Mouse (Mus musculus) heart, postnatal 0 days (tissue): ENCODE measurements around the gene Hspb7. TPM values are rescaled to one million over a fixed set of nuclear protein-coding genes. Genes with fewer than 3 reads are reported as not detected.

Experiments used
- ATAC-seq: fragments of 200-750 bp; cut with Nextera tagmentation; 2 replicates; pipeline ENCODE4 v1.8.0; 2017; ENCODE audit warnings: low read depth, moderate number of reproducible peaks, moderate library complexity; ENCODE audit not compliant: insufficient read depth
- DNase-seq: peaks from one replicate; pipeline ENCODE4 v3.0.0-alpha.2; 2016; ENCODE audit warnings: low spot score
- H3K27ac ChIP-seq: fragments of 300-500 bp; sonication (generic); 2 replicates; pipeline ENCODE4 v1.5.1; 2014; ENCODE audit warnings: low read depth, mild to moderate bottlenecking
- H3K27me3 ChIP-seq: fragments of 300-500 bp; sonication (generic); 2 replicates; pipeline ENCODE4 v1.6.1; 2014; ENCODE audit warnings: low read length, mixed read lengths; ENCODE audit not compliant: control insufficient read depth, insufficient read depth
- H3K36me3 ChIP-seq: fragments of 300-500 bp; sonication (generic); replicated peaks from 2 replicates; pipeline ENCODE4 v1.6.1; 2014; ENCODE audit warnings: low read length, mixed read lengths; ENCODE audit not compliant: control insufficient read depth, insufficient read depth
- H3K4me1 ChIP-seq: fragments of 300-500 bp; sonication (generic); 2 replicates; pipeline ENCODE4 v1.6.1; 2014; ENCODE audit warnings: antibody characterized with exemption; ENCODE audit not compliant: control insufficient read depth, insufficient read depth
- H3K4me2 ChIP-seq: fragments of 300-500 bp; sonication (generic); 2 replicates; pipeline ENCODE4 v1.6.1; 2014; ENCODE audit warnings: low read depth, mild to moderate bottlenecking, low read length, moderate library complexity
- H3K4me3 ChIP-seq: fragments of 300-500 bp; sonication (generic); 2 replicates; pipeline ENCODE4 v1.5.1; 2014; ENCODE audit warnings: low read depth, low read length
- H3K9ac ChIP-seq: fragments of 300-500 bp; sonication (generic); replicated peaks from 2 replicates; pipeline ENCODE4 v1.6.1; 2014; ENCODE audit warnings: low read depth, low read length, mixed read lengths
- H3K9me3 ChIP-seq: fragments of 300-500 bp; sonication (generic); replicated peaks from 2 replicates; pipeline ENCODE4 v1.6.1; 2016; ENCODE audit warnings: low read length; ENCODE audit not compliant: control insufficient read depth
- CTCF ChIP-seq: IDR thresholded peaks from 2 replicates; pipeline ENCODE4 v1.5.1; 2016; ENCODE audit warnings: antibody characterized with exemption, control low read depth, low read depth
- EP300 ChIP-seq: IDR thresholded peaks from 2 replicates; pipeline ENCODE4 v1.6.1; 2016; ENCODE audit warnings: antibody characterized with exemption, low read depth
- WGBS: fragments of 180-500 bp; shearing (Covaris S2); extraction: QIAGEN DNeasy Blood & Tissue Kit; methylation state at CpG from one replicate; pipeline ENCODE4 v1.1.7; 2014; 5-methylcytosine and 5-hydroxymethylcytosine counted together
- polyA plus RNA-seq: library from polyadenylated mRNA; unstranded; fragments of >200 nt; fragmentation: Nextera tagmentation; extraction: Ambion mirVana; gene quantifications from 2 replicates; pipeline ENCODE4 v1.2.1, GENCODE M21; 2015
- total RNA-seq: library from RNA; depleted of rRNA; stranded (reverse); fragments of >200 nt; gene quantifications from 2 replicates; pipeline ENCODE4 v1.2.3, GENCODE M21; 2014; ENCODE audit warnings: low replicate concordance

Hspb7 gene
- total and polyA plus RNA-seq, 2 experiments from 2014 or later: 195 to 556 TPM

DNA sequence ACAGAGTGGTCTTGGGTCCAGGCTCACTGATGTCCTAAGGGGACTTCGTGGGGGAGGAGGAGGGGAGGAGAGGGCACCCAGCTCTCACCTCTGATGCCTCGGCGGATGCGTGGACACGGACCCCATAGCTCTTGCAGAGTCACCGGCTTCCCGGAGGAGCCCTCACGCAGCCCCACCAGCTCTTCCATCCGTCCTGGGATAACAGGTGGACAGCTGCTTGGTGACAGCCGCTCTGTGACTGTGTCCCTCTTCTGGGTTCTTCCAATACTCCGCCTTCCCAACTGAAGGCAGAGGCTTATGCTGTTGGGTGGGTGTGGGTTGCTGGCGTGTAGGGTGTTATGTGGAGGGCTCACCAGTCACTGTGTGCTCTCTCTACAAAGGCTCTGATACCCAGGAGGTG, 22.7 kb upstream of the Hspb7 start:
- WGBS: 75% methylated on average over 12 of the region's 12 CpGs
- TF ChIP-seq EP300 (no peak), CTCF (no peak)

DNA sequence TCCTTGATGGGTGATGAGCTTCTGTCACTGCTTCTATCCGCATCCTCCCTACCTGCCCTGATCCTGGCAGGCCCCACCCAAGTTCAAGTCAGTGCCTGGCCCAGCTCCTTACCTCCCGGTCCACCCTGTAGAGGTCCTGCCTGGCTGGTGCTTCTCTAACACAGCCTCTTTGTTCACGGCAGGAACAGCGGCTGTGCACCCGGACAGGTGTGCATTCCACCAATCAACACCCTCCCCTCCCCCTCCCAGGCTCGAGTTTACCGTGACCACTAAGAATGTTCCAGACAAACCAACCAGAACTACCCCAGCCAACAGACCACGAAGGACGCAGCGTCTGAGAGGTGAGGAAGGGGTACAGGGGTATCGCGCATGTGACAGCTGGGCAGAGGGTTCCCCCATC, 22.0 kb upstream of the Hspb7 start, which contains the start of gene Clcnka:
Gene Clcnka, minus strand, starts transcription at position 180 of the 400 bp plus-strand sequence.
- ATAC-seq (no peak), DNase-seq (no peak)
- H3K4me2 ChIP-seq: no peak within 1 kb of the TSS
- no peak within 1 kb of the TSS for H3K27ac ChIP-seq
- no peak within 1 kb of the TSS for H3K9ac ChIP-seq
- WGBS: 47% methylated on average over 12 of the region's 12 CpGs
- TF ChIP-seq EP300: no peak
- no peak for TF ChIP-seq CTCF
- H3K4me1 ChIP-seq: no peaks in the 10 kb centered on the region; the same call in 1 of the 2 replicates
- H3K9me3 ChIP-seq: no peaks in the 10 kb centered on the region
- no peak within 1 kb of the TSS for H3K4me3 ChIP-seq
- no peaks in the 10 kb centered on the region; the same call in 1 of the 2 replicates for H3K27me3 ChIP-seq
- no peaks in the 10 kb centered on the region for H3K36me3 ChIP-seq

More for the DNA sequence above, 22.7 kb upstream of the Hspb7 start:
- Histone ChIP-seq H3K9ac (no peak overlapping the region), H3K9me3 (no peaks in the 10 kb centered on the region), H3K27ac (no peak overlapping the region), H3K4me3 (no peak overlapping the region), H3K27me3 (no peaks in the 10 kb centered on the region; the same call in 1 of the 2 replicates), H3K4me1 (no peaks in the 10 kb centered on the region; the same call in 1 of the 2 replicates), H3K4me2 (no peak overlapping the region), H3K36me3 (no peaks in the 10 kb centered on the region)
- DNase-seq (no peak), ATAC-seq (no peak)

DNA sequence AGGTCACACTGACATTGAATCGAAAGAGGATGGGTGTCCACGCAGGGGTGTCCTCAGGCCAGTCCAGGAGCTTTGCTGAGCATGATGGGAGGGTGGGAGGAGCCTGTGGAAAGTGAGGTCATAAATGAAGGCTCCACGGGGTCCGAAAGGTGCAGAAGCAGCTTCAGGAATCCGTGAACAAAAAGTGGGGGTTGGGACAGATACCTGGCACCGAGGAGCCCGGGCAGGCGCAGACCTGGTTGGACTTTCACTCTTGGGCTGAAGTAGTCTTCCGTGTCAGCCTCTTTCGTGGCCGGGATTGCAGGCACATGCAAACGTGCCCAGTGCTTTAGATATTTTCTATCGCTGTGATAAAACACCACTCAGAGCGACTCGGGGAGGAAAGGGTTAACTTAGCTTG, 20.4 kb upstream of the Hspb7 start:
- ATAC-seq: no peak
- DNase-seq: no peak
- Histone ChIP-seq H3K4me3 (no peak overlapping the region), H3K4me2 (no peak overlapping the region), H3K4me1 (no peaks in the 10 kb centered on the region), H3K9me3 (no peaks in the 10 kb centered on the region), H3K36me3 (no peaks in the 10 kb centered on the region), H3K27ac (no peak overlapping the region), H3K27me3 (no peaks in the 10 kb centered on the region; the same call in 1 of the 2 replicates), H3K9ac (no peak overlapping the region)
- 81% methylated on average over 15 of the region's 15 CpGs for WGBS
- TF ChIP-seq EP300 (no peak), CTCF (no peak)

DNA sequence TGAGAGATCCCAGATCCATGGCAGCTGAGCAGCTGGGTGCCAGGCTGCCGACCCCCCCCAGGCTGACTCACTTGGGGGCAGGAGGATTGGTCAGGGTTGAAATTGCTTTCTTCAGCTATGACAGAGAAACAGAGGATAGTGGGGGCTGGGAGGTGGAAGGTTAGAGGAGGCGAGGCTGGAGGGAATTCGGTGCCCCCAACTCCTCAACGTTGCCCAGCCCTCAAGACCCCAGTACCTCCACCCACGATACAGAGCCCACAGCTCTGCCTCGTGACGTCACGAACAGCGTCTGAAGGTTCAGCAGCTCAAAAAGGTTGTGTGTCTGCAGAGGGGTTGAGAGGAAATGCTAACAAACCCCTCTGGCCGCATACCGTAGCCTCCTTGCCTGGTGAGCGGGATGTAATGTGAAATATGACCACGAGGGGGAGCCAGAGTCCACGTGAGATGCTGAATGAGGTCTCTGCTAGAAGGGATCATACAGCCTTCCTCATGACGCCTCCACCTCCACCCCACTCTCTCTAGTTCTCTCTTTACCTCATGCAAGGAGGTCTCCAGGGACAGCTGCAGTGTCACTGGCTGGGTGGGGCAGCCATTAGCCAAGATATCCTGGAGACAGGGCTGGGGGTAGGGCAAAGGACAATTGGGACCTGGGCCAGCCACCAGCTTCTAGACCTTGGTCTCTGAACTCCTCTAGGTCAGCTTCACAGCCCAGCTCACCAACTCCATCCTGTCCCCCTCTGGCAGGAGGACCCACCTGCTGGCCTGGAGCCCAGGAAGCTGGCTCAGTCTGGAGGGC, 15.9 kb upstream of the Hspb7 start:
- 11% methylated on average over 15 of the region's 15 CpGs for WGBS
- ATAC-seq: peak; percentile 67
- H3K9me3 ChIP-seq: no peaks in the 10 kb centered on the region
- TF ChIP-seq CTCF (peak; percentile 97), EP300 (no peak)
- no peaks in the 10 kb centered on the region for H3K36me3 ChIP-seq
- no peaks in the 10 kb centered on the region for H3K27me3 ChIP-seq
- no peak overlapping the region for H3K4me3 ChIP-seq
- H3K4me2 ChIP-seq: peak overlapping the region; percentile 35
- peak; percentile 86 for DNase-seq
- H3K4me1 ChIP-seq: peaks cover 17% of the 10 kb centered on the region
- no peak overlapping the region for H3K27ac ChIP-seq
- peak overlapping the region; percentile 3; the same call in 1 of the 2 replicates for H3K9ac ChIP-seq

DNA sequence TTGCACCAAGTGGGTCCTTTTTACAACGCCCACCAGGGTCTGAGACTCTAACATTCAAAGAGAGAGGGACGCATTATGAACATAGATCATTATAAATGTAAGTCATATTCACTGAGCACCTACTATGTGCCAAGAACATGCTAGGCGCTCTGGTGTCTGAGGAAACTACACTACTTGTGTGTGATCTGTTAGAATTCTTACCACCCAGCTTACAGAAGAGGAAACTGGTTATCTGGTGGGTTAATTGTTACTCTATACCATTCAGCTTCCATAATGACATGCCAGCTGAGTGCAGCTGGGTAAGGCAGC, 15.3 kb upstream of the Hspb7 start:
- no peaks in the 10 kb centered on the region for H3K9me3 ChIP-seq
- no peaks in the 10 kb centered on the region for H3K36me3 ChIP-seq
- TF ChIP-seq CTCF: no peak
- TF ChIP-seq EP300: no peak
- peaks cover 17% of the 10 kb centered on the region for H3K4me1 ChIP-seq
- no peaks in the 10 kb centered on the region for H3K27me3 ChIP-seq
- no peak overlapping the region for H3K4me3 ChIP-seq
- H3K4me2 ChIP-seq: no peak overlapping the region
- DNase-seq (no peak), ATAC-seq (no peak)
- WGBS: 80% methylated on average over 3 of the region's 3 CpGs
- no peak overlapping the region for H3K9ac ChIP-seq
- H3K27ac ChIP-seq: no peak overlapping the region
